26 mouse cellular contexts compared by ENCODE assay signal in the genomic region with DNA sequence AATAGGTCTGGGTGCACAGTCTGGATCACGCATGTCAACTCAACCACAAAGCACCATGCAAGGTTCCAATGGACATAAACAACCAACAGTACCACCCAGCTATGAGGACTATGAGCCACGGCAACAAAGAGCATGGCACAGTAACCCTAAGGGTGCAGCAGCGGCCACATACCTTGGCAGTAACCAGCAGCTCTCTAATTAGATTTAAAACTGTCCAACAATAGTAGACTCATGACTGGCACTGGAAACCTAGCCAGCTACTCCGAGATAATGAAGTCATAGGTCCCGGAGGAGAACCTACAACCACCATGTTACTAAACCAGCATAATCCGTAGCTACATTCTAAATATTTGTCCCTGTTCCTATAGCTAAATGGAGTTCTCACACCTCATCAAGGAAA. TPM values are rescaled to one million over a fixed set of nuclear protein-coding genes. Genes with fewer than 3 reads are reported as not detected.
A peak's percentile ranks its signal among the peaks of the same experiment; 100 is the strongest.
DNase-seq lines count a peak whose midpoint lies in the region; ATAC-seq and TF ChIP-seq lines count a peak whose summit lies in the region.
"Had no signal": no experiment of that assay in that cellular context is flagged by ENCODE, and none has a peak within 500 bp of the region (broad histone marks: within the 10 kb centered on the region; RNA-seq: fewer than 3 reads in every experiment).

No protein-coding gene starts in this region.

- H3K27ac ChIP-seq in heart, adult 2 months, result no peak overlapping the region
- H3K27ac ChIP-seq in heart, embryonic 11.5 days (ENCODE audit: low read depth, low read length), result no peak overlapping the region
- H3K27ac ChIP-seq: embryonic facial prominence, embryonic 10.5 days; embryonic facial prominence, embryonic 12.5 days; forebrain, embryonic 13.5 days; forebrain, embryonic 15.5 days had no signal

- H3K36me3 ChIP-seq in heart, adult 2 months (ENCODE audit: control insufficient read depth, insufficient read depth, low read length), result no peaks in the 10 kb centered on the region
- H3K36me3 ChIP-seq in heart, embryonic 11.5 days (ENCODE audit: control insufficient read depth, insufficient read depth, low read length), result no peaks in the 10 kb centered on the region
- H3K36me3 ChIP-seq: embryonic facial prominence, embryonic 10.5 days; embryonic facial prominence, embryonic 12.5 days; forebrain, embryonic 15.5 days; G1E had no signal

- H3K4me2 ChIP-seq in heart, embryonic 11.5 days, result no peak overlapping the region
- H3K4me2 ChIP-seq: embryonic facial prominence, embryonic 12.5 days; forebrain, embryonic 13.5 days; forebrain, embryonic 15.5 days had no signal

- 0 out of 2 replicates have a peak, but pooled peaks have one; percentile 23 for TF ChIP-seq EP300 in heart, adult 2 months (IDR thresholded peaks at IDR 0.05; ENCODE audit: insufficient read depth, low read depth, low read length)

- no peaks in the 10 kb centered on the region for H3K79me2 ChIP-seq in heart, adult 2 months (replicated peaks; ENCODE audit: control insufficient read depth, insufficient read depth, low read length)

- peaks cover 2% of the 10 kb centered on the region; the same call in 1 of the 2 replicates for H3K4me1 ChIP-seq in heart, adult 2 months (ENCODE audit: control insufficient read depth, insufficient read depth, low read length)
- H3K4me1 ChIP-seq in heart, embryonic 11.5 days (ENCODE audit: control insufficient read depth, insufficient read depth, low read length), result no peaks in the 10 kb centered on the region

- H3K9ac ChIP-seq in heart, adult 2 months (ENCODE audit: low read depth, low read length), result no peak overlapping the region
- no peak overlapping the region for H3K9ac ChIP-seq in heart, embryonic 11.5 days (ENCODE audit: low read depth, low read length)
- H3K9ac ChIP-seq: embryonic facial prominence, embryonic 12.5 days; forebrain, embryonic 13.5 days; forebrain, embryonic 15.5 days had no signal

- no peaks in the 10 kb centered on the region for H3K27me3 ChIP-seq in heart, adult 2 months (ENCODE audit: control insufficient read depth, insufficient read depth, low read length)
- peaks cover 26% of the 10 kb centered on the region for H3K27me3 ChIP-seq in heart, embryonic 11.5 days (ENCODE audit: control insufficient read depth, insufficient read depth, low read length)
- H3K27me3 ChIP-seq: embryonic facial prominence, embryonic 12.5 days; forebrain, embryonic 13.5 days; forebrain, embryonic 15.5 days; Patski had no signal

- no peak overlapping the region for H3K4me3 ChIP-seq in heart, adult 2 months
- H3K4me3 ChIP-seq in heart, embryonic 11.5 days (ENCODE audit: low read depth, low read length), result no peak overlapping the region
- H3K4me3 ChIP-seq: embryonic facial prominence, embryonic 10.5 days; embryonic facial prominence, embryonic 12.5 days; forebrain, embryonic 13.5 days; forebrain, embryonic 15.5 days had no signal

- no peaks in the 10 kb centered on the region for H3K9me3 ChIP-seq in heart, embryonic 11.5 days (replicated peaks; ENCODE audit: control insufficient read depth, low read length)
- H3K9me3 ChIP-seq: embryonic facial prominence, embryonic 10.5 days; embryonic facial prominence, embryonic 12.5 days; forebrain, embryonic 13.5 days; forebrain, embryonic 15.5 days had no signal

- 65% methylated on average over 6 of the region's 6 CpGs for WGBS in heart, adult 2 months
- WGBS in heart, embryonic 11.5 days (ENCODE audit: insufficient replicate concordance), result 83% methylated on average over 6 of the region's 6 CpGs

- DNase-seq in heart, adult 11 months, result peak; percentile 90
- DNase-seq in heart, postnatal 4 days, result no peak
- peak in 1 of 2 experiments; percentile 36 for DNase-seq in heart, adult 2 months
- peak; percentile 31 to 45 for DNase-seq in heart, adult 9 months (ENCODE audit: low spot score in 2 of 2)
- DNase-seq in heart, postnatal 25 days (ENCODE audit: low spot score), result no peak
- DNase-seq: adrenal gland, adult 8-10 months; adrenal gland, postnatal 14 days; adrenal gland, postnatal 36 days; B cell, adult 2 months; cerebellum, adult 11-12 months; cerebellum, adult 2 months; cerebellum, adult 9-10 months; cerebellum, postnatal 10 days; cerebellum, postnatal 25 days had no signal

- no peak for ATAC-seq in heart, embryonic 11.5 days (replicated peaks; ENCODE audit: insufficient number of reproducible peaks, low FRiP score, low TSS enrichment)
- ATAC-seq: activated CD4-positive, CD25-positive, alpha-beta regulatory T cell, adult 4 months; CD4-positive, CD25-positive, alpha-beta regulatory T cell, adult 4 months; forebrain, embryonic 13.5 days; forebrain, embryonic 15.5 days; Patski had no signal

- intact Hi-C loops in heart, adult 2 months (cut with DNase I), result no loop called here
- intact Hi-C loops in heart, postnatal 25 days (cut with DNase I), result no loop called here

- TF ChIP-seq POLR2A in heart, adult 2 months (IDR thresholded peaks at IDR 0.05; ENCODE audit: insufficient read depth, low read depth, low read length), result no peak

- no peak for TF ChIP-seq CTCF in heart, adult 2 months (IDR thresholded peaks at IDR 0.05)

RNA-seq across cellular contexts. Expression of gene Oxtr, which starts 24.8 kb away (rescaled TPM):
- total RNA-seq in heart, postnatal 4 days (2021), result under 1 TPM; 0.07 to 0.14 TPM
- under 1 TPM; 0.18 to 0.21 TPM for total RNA-seq in heart, adult 2 months (2021)
- polyA plus RNA-seq in heart, adult 2 months (2012; rRNA removed), result 0.10 and 0.18 TPM in 2 replicates
- 0.13 and 0.26 TPM in 2 replicates for polyA plus RNA-seq in heart, embryonic 11.5 days (2014; fragmentation: Nextera tagmentation; extraction: Ambion mirVana)
- under 1 TPM; 0.31 to 0.48 TPM for total RNA-seq in heart, postnatal 25 days (2021)
- total RNA-seq: CH12.LX had no signal
- polyA plus RNA-seq: activated CD4-positive, CD25-positive, alpha-beta regulatory T cell, adult 4 months; CD4-positive, CD25-positive, alpha-beta regulatory T cell, adult 4 months had no signal

RNA-seq across cellular contexts. Expression of gene Cav3, which starts 55.3 kb away (rescaled TPM):
- 100 to 1,000 TPM; 154 to 182 TPM for total RNA-seq in heart, postnatal 4 days (2021)
- total RNA-seq in heart, adult 2 months (2021), result 10 to 100 TPM; 70.8 to 82.8 TPM
- polyA plus RNA-seq in heart, adult 2 months (2012; rRNA removed), result 144 and 172 TPM in 2 replicates
- polyA plus RNA-seq in heart, embryonic 11.5 days (2014; fragmentation: Nextera tagmentation; extraction: Ambion mirVana), result 59.6 and 64.9 TPM in 2 replicates
- 100 to 1,000 TPM; 115 to 120 TPM for total RNA-seq in heart, postnatal 25 days (2021)
- total RNA-seq: adrenal gland, adult 18-20 months; adrenal gland, adult 8-10 months; adrenal gland, postnatal 14 days; adrenal gland, postnatal 36 days; CH12.LX; G1E had no signal
- polyA plus RNA-seq: activated CD4-positive, CD25-positive, alpha-beta regulatory T cell, adult 4 months; CD4-positive, CD25-positive, alpha-beta regulatory T cell, adult 4 months; embryonic facial prominence, embryonic 10.5 days; forebrain, embryonic 11.5 days; forebrain, embryonic 13.5 days; forebrain, embryonic 15.5 days; G1E; Patski had no signal

Comparison
In these comparisons a context has a peak if more than half of its experiments do, and no peak if none do; other contexts are left out.
1. DNase-seq: peak in heart, adult 11 months (single experiment) and heart, adult 9 months (2 of 2); none in heart, postnatal 4 days (single experiment) and heart, postnatal 25 days (single experiment).